Comparison of ENCODE assay signal across 24 mouse cellular contexts in genomic region chr2:37746293-37747049, GRCm38 (mm10). TPM values are rescaled to one million over a fixed set of nuclear protein-coding genes. Genes with fewer than 3 reads are reported as not detected.
DNase-seq lines count a peak whose midpoint lies in the region; ATAC-seq lines count a peak whose summit lies in the region.
"Had no signal": no experiment of that assay in that cellular context is flagged by ENCODE, and none has a peak within 500 bp of the region (broad histone marks: within the 10 kb centered on the region; RNA-seq: fewer than 3 reads in every experiment).

No protein-coding gene starts in this region.

- ATAC-seq in intestine, embryonic 14.5 days (replicated peaks; ENCODE audit: low FRiP score, low TSS enrichment, low read depth) = peak; percentile 38; the same call in 1 of the 2 replicates
- ATAC-seq in neutrophil, adult 5-6 weeks (ENCODE audit: extremely low read depth, insufficient number of reproducible peaks, low FRiP score, poor library complexity, severe bottlenecking) = peak; percentile 57
- no peak for ATAC-seq in forebrain, embryonic 14.5 days
- ATAC-seq: hindbrain, embryonic 16.5 days; midbrain, embryonic 13.5 days had no signal

- no peaks in the 10 kb centered on the region for H3K36me3 ChIP-seq in intestine, embryonic 14.5 days (ENCODE audit: control insufficient read depth, insufficient read depth, low read length)
- no peaks in the 10 kb centered on the region for H3K36me3 ChIP-seq in forebrain, embryonic 14.5 days (ENCODE audit: control insufficient read depth, insufficient read depth, low read length)
- H3K36me3 ChIP-seq: embryonic facial prominence, embryonic 12.5 days; hindbrain, embryonic 10.5 days; midbrain, embryonic 13.5 days had no signal

- H3K27ac ChIP-seq in intestine, embryonic 14.5 days (ENCODE audit: low read depth) = no peak overlapping the region
- H3K27ac ChIP-seq in forebrain, embryonic 14.5 days (ENCODE audit: low read depth, low read length) = no peak overlapping the region
- H3K27ac ChIP-seq: embryonic facial prominence, embryonic 12.5 days; hindbrain, embryonic 10.5 days; liver, embryonic 14.5 days; midbrain, embryonic 13.5 days; stomach, postnatal 0 days had no signal

- H3K27me3 ChIP-seq in intestine, embryonic 14.5 days (replicated peaks; ENCODE audit: control insufficient read depth, insufficient read depth, low read length) = no peaks in the 10 kb centered on the region
- H3K27me3 ChIP-seq in forebrain, embryonic 14.5 days (replicated peaks; ENCODE audit: control insufficient read depth, insufficient read depth, low read length) = no peaks in the 10 kb centered on the region
- H3K27me3 ChIP-seq: midbrain, embryonic 13.5 days had no signal

- peaks cover 15% of the 10 kb centered on the region for H3K4me1 ChIP-seq in intestine, embryonic 14.5 days (replicated peaks; ENCODE audit: control insufficient read depth, insufficient read depth, low read length)
- 0 out of 2 replicates have a peak, but pooled peaks cover 4% of the 10 kb centered on the region for H3K4me1 ChIP-seq in forebrain, embryonic 14.5 days (ENCODE audit: control insufficient read depth, insufficient read depth, low read length)
- H3K4me1 ChIP-seq: megakaryocyte, embryonic 14.5 days had no signal

- WGBS in intestine, embryonic 14.5 days = 80% methylated on average over 5 of the region's 5 CpGs
- WGBS in forebrain, embryonic 14.5 days = 90% methylated on average over 5 of the region's 5 CpGs

- H3K9me3 ChIP-seq in intestine, embryonic 14.5 days (ENCODE audit: control insufficient read depth, low read length) = no peaks in the 10 kb centered on the region
- H3K9me3 ChIP-seq in forebrain, embryonic 14.5 days (replicated peaks; ENCODE audit: control insufficient read depth, low read length) = no peaks in the 10 kb centered on the region
- H3K9me3 ChIP-seq: embryonic facial prominence, embryonic 12.5 days; hindbrain, embryonic 10.5 days; megakaryocyte, embryonic 14.5 days; midbrain, embryonic 13.5 days had no signal

- H3K4me3 ChIP-seq in intestine, embryonic 14.5 days (ENCODE audit: low read depth, low read length) = no peak overlapping the region
- H3K4me3 ChIP-seq in forebrain, embryonic 14.5 days (ENCODE audit: low read depth, low read length) = no peak overlapping the region
- H3K4me3 ChIP-seq: embryonic facial prominence, embryonic 12.5 days; hindbrain, embryonic 10.5 days; megakaryocyte, embryonic 14.5 days; midbrain, embryonic 13.5 days had no signal

- H3K9ac ChIP-seq in intestine, embryonic 14.5 days (ENCODE audit: low read length) = no peak overlapping the region
- no peak overlapping the region for H3K9ac ChIP-seq in forebrain, embryonic 14.5 days (ENCODE audit: low read length)
- H3K9ac ChIP-seq: embryonic facial prominence, embryonic 12.5 days; liver, embryonic 14.5 days; lung, embryonic 14.5 days; midbrain, embryonic 13.5 days had no signal

- H3K4me2 ChIP-seq in intestine, embryonic 14.5 days (ENCODE audit: low read length) = no peak overlapping the region
- no peak overlapping the region for H3K4me2 ChIP-seq in forebrain, embryonic 14.5 days (ENCODE audit: low read length)
- H3K4me2 ChIP-seq: embryonic facial prominence, embryonic 12.5 days; lung, embryonic 14.5 days; midbrain, embryonic 13.5 days had no signal

- peak; percentile 24 for DNase-seq in gastrocnemius, postnatal 25 days
- DNase-seq in gastrocnemius, adult 18-20 months (ENCODE audit: low spot score) = no peak
- DNase-seq in spleen, postnatal 36 days (ENCODE audit: low spot score in 2 of 2) = peak; percentile 51 to 57
- no peak for DNase-seq in spleen, adult 18-20 months
- no peak for DNase-seq in intestine, embryonic 14.5 days (ENCODE audit: low spot score)
- no peak for DNase-seq in forebrain, embryonic 14.5 days (ENCODE audit: low spot score)
- DNase-seq in lung, postnatal 10 days = no peak
- DNase-seq: adrenal gland, adult 2 months; cerebellum, postnatal 14 days; kidney, adult 18-20 months; kidney, postnatal 4 days; layer of hippocampus, adult 9-11 months; lung, embryonic 14.5 days; lung, postnatal 36 days; retina, postnatal 1 day; right cerebral cortex, postnatal 25 days had no signal

RNA-seq across cellular contexts. Expression of gene Crb2, which starts 29.6 kb away (rescaled TPM):
- not detected for total RNA-seq in gastrocnemius, postnatal 25 days (2021)
- total RNA-seq in gastrocnemius, adult 18-20 months (2021) = under 1 TPM in 1 of 2 experiments, not detected in 1; 0.05 TPM
- polyA plus RNA-seq in intestine, embryonic 14.5 days (2014; fragmentation: Nextera tagmentation; extraction: Ambion mirVana) = 3.6 and 4.2 TPM in 2 replicates
- not detected in 2 replicates for total RNA-seq in neutrophil, adult 5-6 weeks (2017)
- 4.0 and 4.2 TPM in 2 replicates for polyA plus RNA-seq in forebrain, embryonic 14.5 days (2014; fragmentation: Nextera tagmentation; extraction: Ambion mirVana)

RNA-seq across cellular contexts. Expression of gene Strbp, which starts 42.8 kb away (rescaled TPM):
- 10 to 100 TPM; 14.4 to 16.9 TPM for total RNA-seq in gastrocnemius, postnatal 25 days (2021)
- 10 to 100 TPM; 20.5 to 21.5 TPM for total RNA-seq in gastrocnemius, adult 18-20 months (2021)
- polyA plus RNA-seq in intestine, embryonic 14.5 days (2014; fragmentation: Nextera tagmentation; extraction: Ambion mirVana) = 47.3 and 48.3 TPM in 2 replicates
- 86.9 and 104 TPM in 2 replicates for total RNA-seq in neutrophil, adult 5-6 weeks (2017)
- 114 and 133 TPM in 2 replicates for polyA plus RNA-seq in forebrain, embryonic 14.5 days (2014; fragmentation: Nextera tagmentation; extraction: Ambion mirVana)

Comparison
In these comparisons a context has a peak if more than half of its experiments do, and no peak if none do; other contexts are left out.
1. DNase-seq: peak in gastrocnemius, postnatal 25 days (single experiment) and spleen, postnatal 36 days (2 of 2); none in gastrocnemius, adult 18-20 months (single experiment), spleen, adult 18-20 months (0 of 2), intestine, embryonic 14.5 days (single experiment), forebrain, embryonic 14.5 days (single experiment) and lung, postnatal 10 days (single experiment).